Mouse (Mus musculus) lung, postnatal 25 days (tissue): Measurements from ENCODE around the gene Lime1.

Experiments
- DNase-seq: peaks from one replicate; pipeline ENCODE4 v3.0.0; 2022; ENCODE audit warnings: low spot score

Lime1 gene

DNA sequence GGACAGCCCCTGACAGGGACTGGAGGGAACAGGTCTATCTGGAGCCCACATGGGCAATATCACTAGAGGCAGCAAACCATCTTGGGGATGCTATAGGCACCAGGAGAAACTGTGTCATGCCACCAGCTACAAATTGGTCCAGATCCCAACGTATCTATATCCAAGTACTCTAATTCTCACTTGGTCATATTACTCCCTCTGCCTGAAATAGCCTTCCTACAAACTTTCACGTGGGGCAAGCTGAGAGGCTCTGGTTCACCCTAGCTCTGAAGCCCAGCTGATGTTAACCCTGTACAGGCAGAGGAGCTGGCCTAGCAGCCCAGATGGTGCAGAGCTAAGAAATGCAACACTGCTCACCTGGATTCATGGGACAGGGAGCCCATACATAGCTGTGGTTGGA lies 11.7 kb downstream of the Lime1 start:
- no peak for DNase-seq

DNA sequence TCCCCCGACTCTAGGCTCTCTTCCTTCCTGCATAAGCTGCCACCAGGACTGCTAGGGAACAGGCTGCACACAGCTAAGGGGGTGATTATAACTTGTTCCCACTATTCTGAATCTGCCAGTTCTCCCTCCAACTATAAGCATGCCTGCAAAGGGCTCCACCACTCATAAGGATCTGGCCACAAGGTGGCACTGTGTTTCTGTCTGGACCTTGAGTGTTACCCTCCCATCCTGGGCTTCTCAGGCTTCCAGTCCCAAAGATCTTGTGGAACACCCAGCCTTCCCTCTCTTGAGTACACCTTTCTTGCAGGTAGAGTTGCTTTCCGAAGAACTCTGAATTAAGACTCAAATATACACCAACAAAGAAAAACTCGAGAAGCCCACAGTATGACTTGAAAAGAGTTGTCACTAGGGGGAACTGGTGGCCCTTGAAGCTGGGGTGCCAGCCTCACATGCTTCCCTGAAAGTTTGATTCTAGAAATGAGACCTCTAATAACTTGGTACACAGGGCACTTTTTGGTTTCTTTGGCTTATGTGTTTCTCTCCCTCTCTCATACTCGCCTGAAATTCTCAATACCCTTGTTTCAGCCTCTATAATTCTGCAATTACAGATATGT lies 12.8 kb downstream of the Lime1 start:
- peak; percentile 87 for DNase-seq

DNA sequence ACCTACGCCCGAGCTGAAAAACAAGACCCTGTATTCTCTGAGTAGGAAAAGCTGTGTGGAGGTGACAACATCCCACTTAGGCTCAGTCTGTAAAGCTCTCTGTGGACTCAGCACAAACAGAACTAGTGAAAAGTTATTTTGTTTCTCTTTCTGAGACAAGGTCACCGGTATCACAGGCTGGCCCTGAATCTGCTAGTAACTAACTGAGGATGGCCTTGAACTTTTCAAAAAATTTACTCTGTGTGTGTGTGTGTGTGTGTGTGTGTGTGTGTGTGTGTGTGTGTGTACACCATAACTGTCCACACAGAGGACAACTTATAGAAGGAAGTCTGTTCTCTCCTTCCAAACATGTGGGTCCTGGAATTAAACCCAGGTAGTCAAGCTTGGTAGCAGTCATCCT lies 14.2 kb downstream of the Lime1 start:
- no peak for DNase-seq

DNA sequence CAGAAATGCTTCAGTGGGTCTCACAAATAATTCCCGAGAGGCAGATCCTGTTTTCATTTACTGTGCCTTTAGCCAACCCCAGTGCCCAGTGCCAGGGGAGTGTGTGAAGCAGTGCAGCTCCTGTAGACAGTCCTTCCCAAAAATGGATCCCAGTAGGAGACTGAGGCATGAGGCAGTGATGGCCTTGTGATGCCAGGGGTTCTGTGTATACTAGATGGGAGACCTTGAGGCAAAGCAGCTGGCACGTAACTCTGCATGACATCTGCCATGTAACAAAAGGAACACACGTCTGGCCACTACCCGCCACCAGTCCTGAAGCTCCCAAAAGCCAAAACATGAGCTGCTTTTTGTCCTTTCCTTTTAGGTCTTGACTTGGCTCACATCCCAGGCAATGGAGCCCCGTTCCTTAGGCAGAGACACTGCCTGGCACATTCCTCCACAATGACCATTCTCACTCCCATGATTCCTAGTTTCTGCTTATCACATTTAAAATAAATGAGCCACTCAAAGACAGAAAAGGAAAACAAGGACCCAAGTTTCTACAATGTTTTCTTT lies 17.4 kb downstream of the Lime1 start:
- DNase-seq, result no peak

DNA sequence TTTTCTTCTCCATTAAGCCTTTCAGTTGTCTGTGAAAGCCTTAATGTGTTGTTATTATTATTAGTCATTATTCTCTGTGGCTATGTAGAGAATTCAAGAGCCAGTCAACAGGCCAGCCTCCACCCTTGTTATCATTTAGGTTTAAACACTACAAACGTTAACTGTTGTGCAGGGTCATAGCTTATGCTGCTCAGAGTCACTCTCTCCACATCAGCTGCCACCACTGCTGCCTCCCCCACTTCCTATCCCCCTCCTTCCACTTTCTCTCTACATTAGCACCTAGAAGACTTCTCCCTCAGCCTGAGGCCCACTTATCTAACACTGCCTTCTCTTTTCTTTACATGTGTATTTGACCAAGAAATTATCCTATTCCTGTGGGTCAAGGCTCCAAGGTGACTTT lies 21.6 kb downstream of the Lime1 start:
- DNase-seq, result no peak

DNA sequence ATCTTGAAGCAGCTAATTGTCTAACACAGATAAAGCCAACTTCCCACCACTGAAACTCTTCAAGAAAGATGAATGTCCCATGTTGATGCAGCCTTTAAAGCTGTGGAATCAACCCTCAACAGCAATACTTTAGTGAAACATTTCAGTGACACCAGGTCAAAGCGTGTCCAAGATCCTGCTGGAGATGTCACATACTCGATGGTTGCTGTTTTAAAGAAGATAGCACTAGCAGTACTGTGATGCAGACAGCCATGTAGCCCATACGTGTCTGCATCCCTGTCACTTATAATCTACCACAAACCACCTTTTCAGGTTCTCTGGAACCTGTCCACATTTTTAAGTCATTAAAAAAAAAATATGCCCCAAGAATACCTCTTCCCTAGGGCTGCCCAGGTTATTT lies 23.8 kb downstream of the Lime1 start:
- DNase-seq, result no peak

DNA sequence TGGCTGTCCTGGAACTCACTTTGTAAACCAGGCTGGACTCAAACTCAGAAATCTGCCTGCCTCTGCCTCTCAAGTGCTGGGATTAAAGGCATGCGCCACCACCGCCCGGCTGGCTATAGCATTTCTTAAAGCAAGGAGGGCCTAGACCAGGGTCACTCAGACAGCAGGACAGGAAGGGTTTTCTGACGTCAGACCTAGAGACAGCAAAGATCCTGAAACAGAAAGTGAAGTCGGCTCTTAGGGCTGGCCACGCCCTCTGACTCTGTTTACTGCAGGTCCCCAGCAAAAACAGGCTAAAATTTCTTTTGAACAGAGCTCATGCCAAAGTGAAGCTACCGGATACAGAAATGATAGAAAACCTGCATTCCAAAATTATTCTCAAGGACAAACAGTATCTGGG lies 29.8 kb downstream of the Lime1 start:
- DNase-seq, result peak; percentile 10

DNA sequence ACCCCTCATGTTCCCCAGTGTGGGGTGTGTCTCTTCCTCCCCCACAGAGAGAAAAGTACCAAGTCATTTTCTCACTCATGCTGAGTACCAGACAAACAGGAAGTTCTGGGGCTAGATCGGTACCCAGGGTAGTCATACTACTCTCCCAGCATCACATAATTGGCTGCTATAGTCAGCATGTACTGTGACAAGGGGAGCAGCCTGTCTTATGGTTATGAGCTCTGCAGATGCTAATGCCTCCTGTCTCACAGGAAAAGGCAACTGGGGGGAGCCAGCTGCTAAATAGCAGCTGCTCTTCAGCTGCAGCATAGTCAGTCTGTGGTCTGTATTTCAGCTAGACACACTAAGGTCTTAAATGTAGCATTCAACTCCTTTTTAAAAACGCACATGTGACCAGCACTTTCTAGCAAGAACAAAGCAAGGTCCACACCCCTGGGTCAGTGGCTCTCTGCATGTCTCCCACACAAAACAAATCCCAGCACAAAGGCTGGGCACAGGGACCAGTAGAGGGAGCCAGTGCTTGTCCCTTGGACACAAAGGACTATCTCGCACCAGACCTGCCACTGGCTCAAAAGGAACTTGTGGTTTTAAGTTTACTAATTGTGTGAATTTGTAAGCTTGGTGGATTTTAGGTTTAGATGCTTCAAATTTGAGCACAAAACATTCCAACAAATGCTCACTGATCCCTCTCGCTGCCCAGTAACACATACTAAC lies 31.0 kb downstream of the Lime1 start:
- peak; percentile 74 for DNase-seq

DNA sequence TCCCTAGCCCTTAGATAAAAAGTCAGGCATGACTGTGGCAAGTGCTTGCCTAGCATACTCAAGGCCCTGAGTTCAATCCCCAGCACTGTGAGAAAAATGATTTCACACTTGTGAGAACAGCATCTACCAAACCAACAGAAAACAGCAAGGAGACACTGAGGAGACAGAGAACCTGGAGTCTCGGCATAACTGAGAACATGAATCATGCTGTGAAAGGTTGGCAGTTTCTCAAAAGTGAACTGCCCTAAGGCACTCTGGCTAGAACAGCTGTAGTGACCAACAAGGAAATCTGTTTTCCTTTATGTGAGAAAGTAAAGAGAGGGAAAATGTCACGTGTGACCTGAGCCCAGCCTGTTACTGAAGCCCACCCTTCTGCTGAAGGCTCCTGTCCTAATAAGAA lies 33.3 kb downstream of the Lime1 start:
- DNase-seq, result no peak

DNA sequence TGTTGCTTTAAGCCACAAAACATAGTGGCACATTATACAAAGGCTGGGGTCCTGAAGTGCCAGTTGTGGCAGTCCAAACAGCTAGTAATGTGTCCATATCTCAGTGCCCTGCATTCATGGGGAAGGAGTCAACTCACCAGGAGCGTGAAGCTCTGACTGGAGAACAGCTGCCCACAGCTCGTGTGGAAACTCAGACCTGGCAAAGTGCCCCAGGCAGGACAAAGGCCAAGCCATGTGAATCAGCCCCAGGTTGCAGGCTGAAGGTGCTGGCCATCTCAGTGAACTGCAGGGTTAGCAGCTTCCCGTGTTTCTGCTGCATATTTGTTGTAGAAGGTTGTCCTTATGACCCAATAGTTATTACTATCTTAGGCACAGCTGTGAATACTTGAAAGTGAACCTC lies 36.1 kb downstream of the Lime1 start:
- peak; percentile 25 for DNase-seq

DNA sequence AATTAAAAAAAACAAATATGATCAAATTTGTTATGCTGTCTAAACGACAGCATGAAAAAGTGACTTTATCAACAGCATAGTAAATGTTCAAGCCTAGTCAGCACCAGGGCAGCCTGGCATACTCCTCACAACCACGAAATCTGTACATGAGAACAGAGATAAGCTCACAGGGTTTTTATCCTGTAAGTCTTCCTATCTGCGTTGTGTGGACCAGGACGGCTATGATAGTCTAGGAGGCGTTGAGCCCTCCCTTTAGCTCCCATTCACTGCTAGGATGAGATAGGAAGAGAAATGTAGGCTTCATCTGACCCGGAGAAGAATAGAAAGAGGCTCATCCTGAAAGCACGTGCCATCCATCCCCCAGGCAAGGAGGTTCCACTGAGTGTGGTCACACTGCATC lies 39.5 kb downstream of the Lime1 start:
- DNase-seq, result no peak

DNA sequence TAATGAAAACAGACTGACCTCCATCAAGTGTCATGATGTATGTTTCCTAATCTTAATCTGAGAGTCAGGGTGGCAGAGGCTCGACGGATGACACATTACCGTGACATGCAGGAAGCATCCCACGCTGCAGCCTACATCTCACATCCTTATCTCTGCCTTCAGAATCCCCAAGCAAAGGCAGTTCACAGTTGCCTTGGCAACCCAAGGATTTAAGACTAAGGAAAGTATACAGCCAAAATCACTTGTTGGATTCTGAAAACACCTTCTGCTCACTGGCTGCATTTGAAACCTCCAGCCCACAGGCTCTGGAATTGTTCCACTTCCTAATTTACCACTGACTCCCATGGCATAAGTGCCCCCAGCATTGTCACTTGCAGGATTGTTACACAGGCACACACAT lies 40.5 kb downstream of the Lime1 start:
- DNase-seq, result no peak

DNA sequence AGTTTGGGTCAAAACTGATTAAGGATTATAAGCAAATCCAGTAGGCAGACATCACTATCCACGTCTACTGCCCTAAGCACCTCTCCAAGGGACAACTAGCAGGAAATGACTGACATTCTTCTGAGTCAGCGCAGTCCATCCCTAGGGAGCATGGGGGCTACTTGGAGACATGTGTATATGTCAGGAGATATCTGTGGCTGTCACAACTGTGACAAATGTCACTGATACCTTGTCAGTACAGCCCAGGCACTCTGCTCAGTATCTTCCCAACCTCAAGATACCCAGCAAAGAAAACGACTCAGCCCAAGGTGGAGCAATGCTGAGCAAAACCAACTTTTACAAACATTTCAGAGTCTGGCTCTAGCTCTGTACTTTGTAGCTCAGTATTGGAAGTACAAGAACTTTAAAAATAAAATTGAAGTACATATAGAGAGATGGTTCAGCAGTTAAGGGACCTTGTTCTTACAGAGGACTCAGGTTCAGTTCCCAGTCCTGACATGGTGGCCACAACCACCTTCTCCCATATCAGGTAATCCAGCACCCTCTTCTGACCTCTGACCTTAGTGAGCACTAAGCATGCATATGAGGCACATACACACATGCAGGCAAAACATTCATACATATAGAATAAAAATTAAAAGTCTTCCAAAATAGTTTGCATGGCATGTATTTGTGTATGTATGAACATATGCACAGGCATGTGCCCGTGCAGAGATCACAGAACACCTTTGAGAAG lies 41.2 kb downstream of the Lime1 start:
- DNase-seq, result no peak

DNA sequence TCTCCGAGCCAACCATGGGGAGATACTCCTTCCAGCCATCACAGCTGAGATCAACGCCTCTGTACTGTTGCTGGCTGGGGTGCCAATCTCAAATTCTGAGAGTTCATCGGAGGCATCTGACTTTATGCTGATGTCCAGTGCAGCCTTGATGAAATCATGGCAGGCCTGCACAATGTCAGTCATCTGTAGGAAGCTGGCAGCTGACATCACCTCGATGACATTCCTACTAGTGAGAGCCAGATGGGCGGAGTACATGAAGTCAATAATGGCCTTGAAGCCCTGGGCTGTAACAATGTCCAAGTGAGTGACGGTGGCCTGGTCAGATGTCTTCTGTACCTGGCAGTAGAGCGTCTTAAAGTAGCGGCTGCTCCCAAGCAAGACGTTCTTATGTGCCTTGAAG lies 44.0 kb downstream of the Lime1 start:
- DNase-seq, result no peak
